Mouse (Mus musculus) spleen, adult 2 months (tissue): ENCODE results near the gene Btbd7. TPM values are rescaled to one million over a fixed set of nuclear protein-coding genes. Genes with fewer than 3 reads are reported as not detected.

Source experiments
- DNase-seq, 2 experiments: peaks; one replicate each; pipeline versions ENCODE4 v3.0.0 to v3.0.0-alpha.2; 2012 to 2021; ENCODE audit warnings: low spot score in 2 of 2, low read depth in 1 of 2
- H3K27ac ChIP-seq: fragments of 200-500 bp; 2 replicates; pipeline ENCODE4 v1.5.1; 2012; ENCODE audit warnings: low read length, inconsistent platforms; ENCODE audit not compliant: insufficient read depth
- H3K27me3 ChIP-seq: fragments of 200-500 bp; 2 replicates; pipeline ENCODE4 v1.6.1; 2012; ENCODE audit warnings: mild to moderate bottlenecking, moderate library complexity, low read length, inconsistent platforms; ENCODE audit not compliant: control insufficient read depth, insufficient read depth
- H3K36me3 ChIP-seq: fragments of 200-500 bp; 2 replicates; pipeline ENCODE4 v1.6.1; 2012; ENCODE audit warnings: mild to moderate bottlenecking, low read length, inconsistent platforms; ENCODE audit not compliant: control insufficient read depth, insufficient read depth
- H3K4me1 ChIP-seq: fragments of 200-500 bp; 2 replicates; pipeline ENCODE4 v1.6.1; 2011; ENCODE audit warnings: inconsistent platforms; ENCODE audit not compliant: control insufficient read depth, insufficient read depth, insufficient read length
- H3K4me3 ChIP-seq: fragments of 200-500 bp; 2 replicates; pipeline ENCODE4 v1.5.1; 2011; ENCODE audit warnings: mild to moderate bottlenecking, inconsistent platforms; ENCODE audit not compliant: insufficient read depth, insufficient read length; ENCODE audit errors: extremely low read depth
- CTCF ChIP-seq: fragments of 200-500 bp; IDR thresholded peaks from 2 replicates; pipeline ENCODE4 v1.5.1; 2011; ENCODE audit warnings: mild to moderate bottlenecking, inconsistent platforms; ENCODE audit not compliant: insufficient read depth, insufficient read length, insufficient replicate concordance; ENCODE audit errors: extremely low read depth
- POLR2A ChIP-seq: fragments of 200-500 bp; IDR thresholded peaks from 2 replicates; pipeline ENCODE4 v1.6.1; 2011; ENCODE audit warnings: low read depth, low read length, inconsistent platforms
- WGBS: fragments of 180-500 bp; shearing (Covaris S2); methylation state at CpG from one replicate; pipeline ENCODE4 v1.1.7; 2018; 5-methylcytosine and 5-hydroxymethylcytosine counted together
- polyA plus RNA-seq: library from polyadenylated mRNA; depleted of rRNA; stranded (reverse); fragments of >200 nt; gene quantifications from 2 replicates; pipeline ENCODE4 v1.2.3, GENCODE M21; 2012

Gene Btbd7
- polyA plus RNA-seq, 1 experiment: 7.0 TPM

DNA sequence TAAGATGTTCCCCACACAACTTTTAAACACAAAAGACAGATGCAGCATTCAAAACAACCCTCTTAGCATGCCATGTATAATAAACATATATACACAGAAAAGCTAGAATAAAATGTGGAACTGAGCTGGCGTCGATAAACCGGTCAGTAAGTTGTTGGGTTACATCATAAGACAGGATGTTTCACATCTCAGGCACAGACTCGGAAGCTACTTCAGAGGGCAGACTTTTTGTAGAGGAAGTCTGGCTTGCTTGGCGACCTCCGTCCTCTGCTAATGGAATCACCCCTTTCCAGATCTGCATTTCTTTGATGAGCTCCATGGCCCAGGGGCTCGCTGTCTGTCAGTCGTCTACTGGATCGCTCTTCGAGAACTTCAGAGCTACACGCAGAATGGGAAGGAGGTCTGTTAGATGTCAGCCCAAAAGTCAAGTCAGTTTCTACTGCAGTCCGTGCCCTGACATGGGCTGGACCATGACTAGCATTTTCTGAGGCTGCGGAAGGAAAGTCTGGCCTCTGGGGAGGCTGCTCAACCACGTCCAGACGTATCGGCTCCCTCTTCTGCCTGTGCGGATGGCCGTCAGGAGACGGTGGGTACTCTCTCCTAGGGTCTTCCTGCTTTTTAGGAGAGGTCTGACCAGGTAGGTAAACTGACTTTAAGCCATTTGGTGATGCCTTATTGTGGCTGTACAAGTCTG is 93.2 kb downstream of the Btbd7 start:
- H3K4me3 ChIP-seq: no peak overlapping the region
- WGBS: 91% methylated on average over 19 of the region's 19 CpGs

DNA sequence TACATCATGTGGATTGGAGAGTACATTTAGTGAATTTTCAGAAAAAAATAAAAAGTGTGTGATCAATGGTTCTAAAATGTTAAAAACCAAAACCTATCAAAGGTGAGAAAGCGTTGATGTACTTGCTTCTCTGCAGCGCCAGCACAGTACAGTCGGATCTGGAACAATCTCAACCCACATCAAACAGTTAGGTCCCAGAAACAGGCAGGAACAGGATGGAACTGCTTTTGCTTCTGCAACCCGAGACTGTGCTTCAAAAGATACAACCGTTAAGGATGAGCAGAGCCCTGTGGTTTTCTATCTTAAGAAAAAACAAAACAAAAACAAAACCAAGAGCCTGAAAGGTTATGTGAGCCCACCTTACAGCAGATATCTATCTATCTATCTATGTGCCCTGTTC is 95.4 kb downstream of the Btbd7 start:
- peaks cover 20% of the 10 kb centered on the region for H3K36me3 ChIP-seq
- no peaks in the 10 kb centered on the region for H3K27me3 ChIP-seq
- 74% methylated on average over 5 of the region's 5 CpGs for WGBS
- no peak overlapping the region for H3K4me3 ChIP-seq
- no peak overlapping the region for H3K27ac ChIP-seq
- no peak for TF ChIP-seq CTCF
- no peak for TF ChIP-seq POLR2A
- H3K4me1 ChIP-seq: no peaks in the 10 kb centered on the region
- DNase-seq: no peak

More for the DNA sequence above, 93.2 kb downstream of the Btbd7 start:
- Histone ChIP-seq H3K36me3 (peaks cover 27% of the 10 kb centered on the region), H3K4me1 (no peaks in the 10 kb centered on the region), H3K27me3 (no peaks in the 10 kb centered on the region), H3K27ac (no peak overlapping the region)
- no peak for TF ChIP-seq POLR2A
- no peak for DNase-seq

DNA sequence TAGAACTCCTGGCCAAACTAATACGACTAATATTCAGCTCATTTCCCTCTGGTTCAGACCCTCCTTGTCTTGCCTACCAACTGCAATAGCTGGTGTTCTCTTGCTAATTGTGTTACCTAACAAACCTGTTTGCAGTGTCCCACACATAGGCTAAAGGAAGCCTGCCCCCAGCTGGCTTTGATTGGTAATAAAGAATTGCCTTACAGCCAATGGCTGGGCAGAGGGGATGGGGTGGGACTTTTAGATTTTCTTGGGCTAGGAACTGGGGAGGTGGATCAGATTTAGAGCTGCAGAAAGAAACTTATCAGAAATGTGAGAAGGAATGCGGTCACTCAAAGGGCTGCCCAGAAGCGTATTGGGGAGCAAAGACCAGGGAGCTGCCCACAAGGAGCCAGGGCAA is 98.8 kb downstream of the Btbd7 start:
- Histone ChIP-seq H3K36me3 (peaks cover 11% of the 10 kb centered on the region), H3K4me1 (no peaks in the 10 kb centered on the region), H3K4me3 (no peak overlapping the region), H3K27me3 (no peaks in the 10 kb centered on the region), H3K27ac (no peak overlapping the region)
- no peak for DNase-seq
- TF ChIP-seq CTCF (no peak), POLR2A (no peak)
- 82% methylated on average over 3 of the region's 3 CpGs for WGBS

DNA sequence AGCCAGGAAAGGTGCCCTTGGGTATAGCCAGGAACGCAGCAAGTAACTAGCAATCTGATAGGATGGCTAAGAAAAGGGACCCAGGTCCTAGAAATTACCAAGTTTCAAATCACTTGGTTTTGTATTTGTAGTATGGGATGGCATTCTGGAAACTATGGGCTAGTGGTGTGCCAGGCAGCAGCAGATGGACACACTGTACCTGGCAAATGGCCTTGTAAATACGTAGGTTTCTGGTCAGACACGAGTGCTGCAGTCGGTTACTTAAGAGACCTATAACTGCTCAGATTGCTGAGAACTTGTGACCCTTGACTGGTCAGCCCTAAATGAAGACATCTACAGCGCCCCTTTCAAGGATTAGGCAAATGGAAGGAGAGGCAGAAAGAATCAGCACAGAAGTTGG is 100.1 kb downstream of the Btbd7 start:
- no peak overlapping the region for H3K4me3 ChIP-seq
- no peak overlapping the region for H3K27ac ChIP-seq
- no peaks in the 10 kb centered on the region for H3K27me3 ChIP-seq
- H3K36me3 ChIP-seq: peaks cover 11% of the 10 kb centered on the region
- TF ChIP-seq CTCF: no peak
- TF ChIP-seq POLR2A: no peak
- DNase-seq: no peak
- WGBS: 95% methylated on average over 5 of the region's 5 CpGs
- H3K4me1 ChIP-seq: no peaks in the 10 kb centered on the region

DNA sequence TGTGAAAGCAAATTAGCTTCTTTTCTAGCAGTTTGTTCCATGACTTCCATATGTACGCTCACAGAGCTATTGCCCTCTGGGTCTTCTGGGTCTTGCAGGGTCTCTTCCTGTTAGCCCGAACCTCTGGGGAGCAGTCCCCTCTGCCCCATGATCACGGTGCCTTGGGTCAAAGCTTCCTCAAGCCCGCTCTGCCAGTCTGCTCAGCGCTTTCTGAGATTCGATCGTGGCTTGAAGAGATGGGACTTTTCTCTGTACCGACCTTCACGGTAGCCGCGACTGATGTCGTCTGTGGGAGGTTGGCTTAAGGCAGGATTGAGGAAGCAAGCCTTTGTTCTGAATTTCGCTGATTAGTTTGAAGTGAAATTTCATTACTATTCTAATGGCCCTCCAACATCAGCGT is 102.2 kb downstream of the Btbd7 start:
- 94% methylated on average over 14 of the region's 14 CpGs for WGBS
- Histone ChIP-seq H3K4me3 (no peak overlapping the region), H3K36me3 (peaks cover 22% of the 10 kb centered on the region), H3K4me1 (no peaks in the 10 kb centered on the region), H3K27me3 (no peaks in the 10 kb centered on the region), H3K27ac (no peak overlapping the region)
- no peak for TF ChIP-seq POLR2A
- no peak for TF ChIP-seq CTCF
- no peak for DNase-seq

DNA sequence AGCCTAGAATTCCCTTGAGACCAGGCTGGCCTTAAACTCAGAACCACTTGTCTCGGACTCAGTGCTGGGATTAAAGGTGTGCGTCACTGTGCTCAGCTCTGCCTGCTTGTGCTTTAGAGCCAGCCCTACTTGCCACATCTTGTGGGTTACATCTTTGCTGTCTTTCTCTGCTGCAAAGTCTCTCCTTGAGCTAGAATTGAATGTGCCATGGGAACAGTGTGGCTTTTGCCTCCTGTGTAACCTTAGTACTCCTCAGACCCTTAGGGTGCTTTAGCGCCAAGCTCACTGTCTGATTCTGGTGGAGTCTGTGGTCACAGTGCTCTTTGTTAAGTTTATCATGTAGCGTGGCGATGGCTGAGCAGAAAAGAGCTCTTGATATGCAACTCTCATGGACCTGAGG is 105.6 kb downstream of the Btbd7 start:
- WGBS: 90% methylated on average over 5 of the region's 5 CpGs

DNA sequence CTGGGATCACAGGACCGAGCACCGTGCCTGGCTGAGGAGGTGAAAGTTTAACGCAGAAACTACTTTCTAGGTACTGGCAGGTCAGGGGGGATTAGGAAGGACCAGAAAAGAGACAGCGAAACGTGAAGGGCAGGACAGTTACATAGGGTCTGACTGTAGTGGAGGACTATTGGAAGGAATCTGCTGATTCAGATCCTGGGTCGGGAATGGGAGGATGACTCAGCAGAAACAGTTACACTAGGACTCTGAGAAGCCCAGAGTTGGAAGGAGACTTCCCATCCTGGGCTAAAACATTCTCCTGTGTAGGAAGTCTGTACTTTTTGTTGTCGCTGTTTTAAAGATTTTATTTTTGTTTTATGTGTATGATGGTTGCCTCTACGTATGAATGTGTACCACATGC is 106.7 kb downstream of the Btbd7 start:
- H3K27me3 ChIP-seq: no peaks in the 10 kb centered on the region
- peaks cover 45% of the 10 kb centered on the region for H3K36me3 ChIP-seq
- TF ChIP-seq CTCF (no peak), POLR2A (no peak)
- DNase-seq: no peak
- no peak overlapping the region for H3K27ac ChIP-seq
- no peaks in the 10 kb centered on the region for H3K4me1 ChIP-seq
- no peak overlapping the region for H3K4me3 ChIP-seq
- 95% methylated on average over 8 of the region's 8 CpGs for WGBS

More for the DNA sequence above, 105.6 kb downstream of the Btbd7 start:
- peaks cover 42% of the 10 kb centered on the region for H3K36me3 ChIP-seq
- TF ChIP-seq CTCF (no peak), POLR2A (no peak)
- no peak for DNase-seq
- no peaks in the 10 kb centered on the region for H3K4me1 ChIP-seq
- no peaks in the 10 kb centered on the region for H3K27me3 ChIP-seq
- H3K4me3 ChIP-seq: no peak overlapping the region
- no peak overlapping the region for H3K27ac ChIP-seq
